Mouse (Mus musculus): ENCODE results near the gene Sdad1.

DNA sequence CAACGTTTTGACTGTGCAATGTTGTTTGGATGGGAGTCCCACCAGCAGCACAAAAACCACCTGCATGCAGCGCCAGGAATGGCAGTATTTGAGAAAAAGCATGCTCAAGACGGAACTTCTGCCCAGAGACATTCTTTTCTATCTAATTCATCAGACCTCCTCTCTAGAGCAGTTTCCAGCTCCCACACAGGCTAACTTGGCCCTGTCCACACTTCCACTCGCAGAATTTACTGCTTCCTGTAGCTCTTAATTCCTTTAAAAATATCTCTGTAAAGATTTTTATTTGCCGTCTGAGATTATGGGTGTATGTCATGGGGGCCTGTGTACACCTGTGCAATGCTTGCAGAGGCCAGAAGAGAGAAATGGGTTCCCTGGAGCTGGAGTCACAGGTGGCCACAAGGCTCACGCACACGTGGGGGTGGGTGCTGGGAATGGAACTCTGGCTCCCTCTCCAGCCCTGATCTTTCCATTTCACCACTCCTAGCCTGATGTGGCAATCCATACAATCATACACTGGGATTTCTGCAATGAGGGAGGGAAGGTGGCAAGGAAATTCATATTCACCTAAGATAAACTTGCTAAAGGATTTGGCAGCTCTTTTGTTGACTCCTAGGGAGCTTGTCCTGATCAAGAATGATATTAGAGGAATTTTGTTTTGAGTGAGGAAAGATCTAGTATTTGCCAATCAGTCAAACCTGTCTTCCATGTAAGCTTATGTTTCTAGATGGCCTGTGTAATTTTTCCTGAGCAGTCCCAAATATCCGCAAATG is 11.5 kb upstream of the Sdad1 start:
- TF ChIP-seq CTCF (conservative IDR thresholded peaks at IDR 0.05; ENCODE audit: insufficient read depth, insufficient read length, low read depth, low read length) = peak; percentile 16; the same call in 1 of the 2 replicates
- no peak for TF ChIP-seq POLR2A (IDR thresholded peaks at IDR 0.05; ENCODE audit: low read depth, low read length)
